Mouse (Mus musculus) CH12.LX (cell line): ENCODE measurements at regions not wholly inside any gene's neighbourhood (a gene's known extent, or its start where the extent isn't known, plus 50 kb on each side); places are given as distances from the start of the nearest gene placed in this dataset.

ENCODE experiments used
- DNase-seq: peaks from one replicate; pipeline ENCODE4 v3.0.0-alpha.2; 2013; ENCODE audit errors: extremely low read depth
- H3K27ac ChIP-seq: 2 replicates; pipeline ENCODE4 v1.5.1; 2012; ENCODE audit warnings: low read depth, mild to moderate bottlenecking, control low read depth, moderate library complexity; ENCODE audit not compliant: insufficient read depth
- H3K27me3 ChIP-seq: replicated peaks from 2 replicates; pipeline ENCODE3; 2012; ENCODE audit warnings: inconsistent platforms
- H3K36me3 ChIP-seq, 2 experiments: replicated peaks in 1 of 2; 2 replicates each; pipeline versions ENCODE3 to v1.6.1; 2012; ENCODE audit warnings: inconsistent platforms in 1 of 2, low read length in 1 of 2, mild to moderate bottlenecking in 1 of 2, mixed read lengths in 1 of 2, moderate library complexity in 1 of 2; ENCODE audit not compliant: control insufficient read depth in 1 of 2, insufficient read depth in 1 of 2
- H3K4me1 ChIP-seq, 2 experiments: 2 replicates each; pipeline ENCODE4 v1.6.1; 2012; ENCODE audit warnings: inconsistent platforms in 1 of 2, moderate library complexity in 1 of 2; ENCODE audit not compliant: insufficient read depth in 2 of 2, control insufficient read depth in 1 of 2
- H3K4me2 ChIP-seq: 2 replicates; pipeline ENCODE4 v1.6.1; 2012; ENCODE audit warnings: low read depth, mild to moderate bottlenecking, control low read depth; ENCODE audit not compliant: poor library complexity, insufficient read depth, severe bottlenecking
- H3K4me3 ChIP-seq, 3 experiments: fragments of 150-350 bp in 1 of 3; sonication (generic) in 1 of 3; replicated peaks in 1 of 3; 2 replicates each; pipeline versions ENCODE3 to v1.5.1; 2011 to 2012; ENCODE audit warnings: low read depth in 2 of 3, low read length in 2 of 3, mild to moderate bottlenecking in 2 of 3, moderate library complexity in 2 of 3, control low read depth in 1 of 3, improper control_type of control experiment in 1 of 3, inconsistent platforms in 1 of 3, mixed read lengths in 1 of 3; ENCODE audit not compliant: poor library complexity in 1 of 3
- H3K79me2 ChIP-seq: replicated peaks from 2 replicates; pipeline ENCODE4 v1.6.1; 2012; ENCODE audit warnings: mild to moderate bottlenecking, moderate library complexity; ENCODE audit not compliant: control insufficient read depth, poor library complexity, insufficient read depth, severe bottlenecking; ENCODE audit errors: extremely low read depth
- H3K9ac ChIP-seq: 2 replicates; pipeline ENCODE4 v1.6.1; 2012; ENCODE audit warnings: low read depth, mild to moderate bottlenecking, control low read depth, moderate library complexity; ENCODE audit not compliant: insufficient read depth
- H3K9me3 ChIP-seq: replicated peaks from 2 replicates; pipeline ENCODE3; 2012; ENCODE audit warnings: low read length, inconsistent platforms, mixed read lengths
- BHLHE40 ChIP-seq: IDR thresholded peaks from 2 replicates; pipeline ENCODE4 v1.6.1; 2011; ENCODE audit warnings: mild to moderate bottlenecking, low read depth, low read length, improper control_type of control experiment
- CHD1 ChIP-seq: IDR thresholded peaks from 2 replicates; pipeline ENCODE4 v1.6.1; 2012; ENCODE audit warnings: low read depth, low read length, improper control_type of control experiment, inconsistent platforms
- CHD2 ChIP-seq: IDR thresholded peaks from 2 replicates; pipeline ENCODE4 v1.6.1; 2011; ENCODE audit warnings: low read length, improper control_type of control experiment
- CTCF ChIP-seq, 2 experiments: IDR thresholded peaks in 1 of 2; conservative IDR thresholded peaks in 1 of 2; 2 replicates each; pipeline ENCODE4 v1.5.1; 2011 to 2012; ENCODE audit warnings: low read depth in 2 of 2, low read length in 2 of 2, improper control_type of control experiment in 1 of 2, inconsistent platforms in 1 of 2, mild to moderate bottlenecking in 1 of 2, moderate library complexity in 1 of 2
- E2F4 ChIP-seq: IDR thresholded peaks from 2 replicates; pipeline ENCODE4 v1.6.1; 2011; ENCODE audit warnings: low read depth, low read length, improper control_type of control experiment; ENCODE audit not compliant: insufficient replicate concordance
- ELF1 ChIP-seq: IDR thresholded peaks from 2 replicates; pipeline ENCODE4 v1.6.1; 2014; ENCODE audit warnings: low read depth, mild to moderate bottlenecking, inconsistent platforms, low read length, improper control_type of control experiment
- ETS1 ChIP-seq: conservative IDR thresholded peaks from 2 replicates; pipeline ENCODE4 v1.6.1; 2012; ENCODE audit warnings: low read depth, mild to moderate bottlenecking, inconsistent platforms, low read length, improper control_type of control experiment, moderate library complexity
- GABPA ChIP-seq: IDR thresholded peaks from 2 replicates; pipeline ENCODE4 v1.6.1; 2012; ENCODE audit warnings: low read depth, low read length, improper control_type of control experiment, inconsistent platforms; ENCODE audit not compliant: insufficient replicate concordance
- HCFC1 ChIP-seq: IDR thresholded peaks from 2 replicates; pipeline ENCODE4 v1.6.1; 2012; ENCODE audit warnings: low read depth, mild to moderate bottlenecking, inconsistent platforms, low read length, improper control_type of control experiment
- IRF4 ChIP-seq: IDR thresholded peaks from 2 replicates; pipeline ENCODE4 v1.6.1; 2014; ENCODE audit warnings: low read depth, mild to moderate bottlenecking, inconsistent platforms, low read length, improper control_type of control experiment
- JUN ChIP-seq: IDR thresholded peaks from 2 replicates; pipeline ENCODE4 v1.6.1; 2011; ENCODE audit warnings: low read depth, mild to moderate bottlenecking, low read length, improper control_type of control experiment, moderate library complexity; ENCODE audit not compliant: insufficient read depth
- JUND ChIP-seq: conservative IDR thresholded peaks from 2 replicates; pipeline ENCODE4 v1.6.1; 2011; ENCODE audit warnings: low read depth, low read length, improper control_type of control experiment
- MAFK ChIP-seq: IDR thresholded peaks from 2 replicates; pipeline ENCODE4 v1.6.1; 2011; ENCODE audit warnings: low read length, improper control_type of control experiment; ENCODE audit not compliant: insufficient replicate concordance
- MAX ChIP-seq: IDR thresholded peaks from 2 replicates; pipeline ENCODE4 v1.6.1; 2011; ENCODE audit warnings: low read length, improper control_type of control experiment
- MAZ ChIP-seq: IDR thresholded peaks from 2 replicates; pipeline ENCODE4 v1.6.1; 2012; ENCODE audit warnings: low read depth, mild to moderate bottlenecking, inconsistent platforms, low read length, improper control_type of control experiment, moderate library complexity
- MEF2A ChIP-seq: IDR thresholded peaks from 2 replicates; pipeline ENCODE4 v1.6.1; 2014; ENCODE audit warnings: low read depth, mild to moderate bottlenecking, inconsistent platforms, low read length, improper control_type of control experiment, borderline replicate concordance
- MXI1 ChIP-seq: IDR thresholded peaks from 2 replicates; pipeline ENCODE4 v1.6.1; 2011; ENCODE audit warnings: mild to moderate bottlenecking, low read depth, low read length, improper control_type of control experiment
- MYC ChIP-seq: IDR thresholded peaks from 2 replicates; pipeline ENCODE4 v1.6.1; 2011; ENCODE audit warnings: low read depth, mild to moderate bottlenecking, improper control_type of control experiment, low read length
- NELFE ChIP-seq: IDR thresholded peaks from 2 replicates; pipeline ENCODE4 v1.6.1; 2011; ENCODE audit warnings: low read depth, low read length, improper control_type of control experiment
- NRF1 ChIP-seq: IDR thresholded peaks from 2 replicates; pipeline ENCODE4 v1.6.1; 2014; ENCODE audit warnings: low read depth, mild to moderate bottlenecking, inconsistent platforms, low read length, improper control_type of control experiment, moderate library complexity
- POLR2A ChIP-seq: IDR thresholded peaks from 2 replicates; pipeline ENCODE4 v1.6.1; 2011; ENCODE audit warnings: low read depth, mild to moderate bottlenecking, improper control_type of control experiment, low read length
- POLR2AphosphoS2 ChIP-seq: IDR thresholded peaks from 2 replicates; pipeline ENCODE4 v1.6.1; 2011; ENCODE audit warnings: low read depth, low read length, improper control_type of control experiment
- RAD21 ChIP-seq: IDR thresholded peaks from 2 replicates; pipeline ENCODE4 v1.6.1; 2011; ENCODE audit warnings: low read depth, mild to moderate bottlenecking, low read length, improper control_type of control experiment, moderate library complexity
- RCOR1 ChIP-seq: conservative IDR thresholded peaks from 2 replicates; pipeline ENCODE4 v1.6.1; 2012; ENCODE audit warnings: low read depth, mild to moderate bottlenecking, inconsistent platforms, low read length, improper control_type of control experiment
- SIN3A ChIP-seq: IDR thresholded peaks from 2 replicates; pipeline ENCODE4 v1.6.1; 2012; ENCODE audit warnings: low read length, improper control_type of control experiment, inconsistent platforms
- SMC3 ChIP-seq: IDR thresholded peaks from 2 replicates; pipeline ENCODE4 v1.6.1; 2011; ENCODE audit warnings: low read depth, low read length, improper control_type of control experiment
- TBP ChIP-seq: conservative IDR thresholded peaks from 2 replicates; pipeline ENCODE4 v1.6.1; 2011; ENCODE audit warnings: low read depth, low read length, improper control_type of control experiment
- TCF12 ChIP-seq: IDR thresholded peaks from 2 replicates; pipeline ENCODE4 v1.6.1; 2014; ENCODE audit warnings: low read depth, mild to moderate bottlenecking, inconsistent platforms, low read length, improper control_type of control experiment
- USF1 ChIP-seq: IDR thresholded peaks from 2 replicates; pipeline ENCODE4 v1.6.1; 2014; ENCODE audit warnings: low read depth, mild to moderate bottlenecking, inconsistent platforms, low read length, improper control_type of control experiment
- USF2 ChIP-seq: conservative IDR thresholded peaks from 2 replicates; pipeline ENCODE4 v1.6.1; 2011; ENCODE audit warnings: low read depth, low read length, improper control_type of control experiment
- ZNF384 ChIP-seq: IDR thresholded peaks from 2 replicates; pipeline ENCODE4 v1.6.1; 2012; ENCODE audit warnings: low read depth, low read length, improper control_type of control experiment, inconsistent platforms
- dilution Hi-C: fragments of 300-500 bp; cut with MboI; formaldehyde crosslinking; loops from 2 replicates; pipeline ENCODE4 v1.14.3; 2020; ENCODE audit warnings: low sequenced_read_pairs; ENCODE audit not compliant: extremely low pct_unique_long_range_greater_than_20kb, extremely low pct_ligation_motif_present
- in situ Hi-C: fragments of 300-500 bp; cut with MboI; formaldehyde crosslinking; loops from 3 replicates; pipeline ENCODE4 v1.14.3; 2019; ENCODE audit warnings: low sequenced_read_pairs, low pct_ligation_motif_present, low pct_unique_long_range_greater_than_20kb, mixed read lengths

DNA sequence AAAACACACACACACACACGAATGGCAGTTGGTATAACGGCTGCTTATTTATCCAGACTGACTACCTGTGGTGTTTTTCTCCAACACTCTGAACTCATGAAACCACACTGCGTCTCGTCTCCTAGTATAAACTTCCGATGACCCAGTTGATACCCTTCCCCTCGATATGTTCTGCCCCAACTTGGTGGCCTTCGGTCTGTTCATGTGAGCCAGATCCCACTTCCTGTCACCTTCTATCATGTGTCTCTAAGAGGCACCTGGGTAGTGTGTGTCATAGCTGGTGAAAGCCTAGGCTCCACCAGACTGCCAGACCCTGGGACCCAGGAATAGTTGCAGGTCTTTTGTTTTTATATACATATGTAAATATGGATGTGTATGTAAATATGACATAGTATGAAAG, 83.9 kb upstream of the Lef1 start:
- dilution Hi-C loops, result no loop called here
- no peak overlapping the region for H3K27ac ChIP-seq

GRCm38 (mm10) chr3:131019163-131019956, 90.9 kb upstream of the Lef1 start:
- Histone ChIP-seq H3K9ac (peak overlapping the region; percentile 33), H3K4me3 (peak overlapping the region; percentile 45 to 59 (median 58)), H3K4me1 (peaks cover 15 to 42% of the 10 kb centered on the region in 2 experiments), H3K36me3 (no peaks in the 10 kb centered on the region), H3K9me3 (no peaks in the 10 kb centered on the region), H3K79me2 (no peaks in the 10 kb centered on the region; the same call in 1 of the 2 replicates), H3K27me3 (no peaks in the 10 kb centered on the region), H3K4me2 (peak overlapping the region; percentile 70), H3K27ac (peak overlapping the region; percentile 74)
- peak; percentile 87 for DNase-seq
- in situ Hi-C loops (no loop called here), dilution Hi-C loops (no loop called here)
- TF ChIP-seq NELFE, result peak; percentile 56; the same call in 1 of the 2 replicates
- peak; percentile 94 for TF ChIP-seq ELF1
- peak; percentile 12 for TF ChIP-seq USF1
- TF ChIP-seq TCF12, result peak; percentile 66
- no peak for TF ChIP-seq JUN
- peak; percentile 74 for TF ChIP-seq HCFC1
- peak; percentile 50 for TF ChIP-seq SIN3A
- peak; percentile 30 for TF ChIP-seq IRF4
- TF ChIP-seq RAD21, result no peak
- TF ChIP-seq USF2, result no peak
- TF ChIP-seq SMC3, result 0 out of 2 replicates have a peak, but pooled peaks have one; percentile 1
- TF ChIP-seq POLR2A, result peak; percentile 64
- TF ChIP-seq BHLHE40, result peak; percentile 55
- peak; percentile 81 for TF ChIP-seq CHD2
- TF ChIP-seq MYC, result peak; percentile 85
- TF ChIP-seq MEF2A, result peak; percentile 55; the same call in 1 of the 2 replicates
- TF ChIP-seq RCOR1, result 0 out of 2 replicates have a peak, but pooled peaks have one; percentile 48
- TF ChIP-seq E2F4, result no peak
- TF ChIP-seq MAFK, result peak; percentile 43; the same call in 1 of the 2 replicates
- TF ChIP-seq TBP, result peak; percentile 63; the same call in 1 of the 2 replicates
- peak; percentile 79 for TF ChIP-seq MAX
- no peak for TF ChIP-seq POLR2AphosphoS2
- TF ChIP-seq GABPA, result no peak
- peak; percentile 74 for TF ChIP-seq ETS1
- TF ChIP-seq MXI1, result peak; percentile 85

More for the DNA sequence above, 83.9 kb upstream of the Lef1 start:
- Histone ChIP-seq H3K4me2 (no peak overlapping the region), H3K27me3 (no peaks in the 10 kb centered on the region), H3K9me3 (no peaks in the 10 kb centered on the region), H3K79me2 (no peaks in the 10 kb centered on the region; the same call in 1 of the 2 replicates), H3K36me3 (no peaks in the 10 kb centered on the region), H3K4me1 (peaks cover 7 to 17% of the 10 kb centered on the region in 2 experiments), H3K4me3 (no peak overlapping the region), H3K9ac (no peak overlapping the region)
- in situ Hi-C loops, result no loop called here
- no peak for DNase-seq
- no peak for TF ChIP-seq CHD1
- no peak for TF ChIP-seq POLR2A
- no peak for TF ChIP-seq SIN3A
- TF ChIP-seq GABPA, result no peak
- no peak for TF ChIP-seq MAFK
- TF ChIP-seq E2F4, result no peak
- TF ChIP-seq NRF1, result no peak
- no peak for TF ChIP-seq JUND
- no peak for TF ChIP-seq ETS1
- TF ChIP-seq MAZ, result no peak
- TF ChIP-seq SMC3, result no peak
- TF ChIP-seq ZNF384, result no peak
- no peak for TF ChIP-seq CTCF (conservative IDR thresholded peaks at IDR 0.05 in 1 of 2, IDR thresholded peaks at IDR 0.05 in 1 of 2; ENCODE audit: low read depth in 2 of 2, low read length in 2 of 2)
- no peak for TF ChIP-seq TCF12
- no peak for TF ChIP-seq ELF1
- TF ChIP-seq USF1, result no peak
